Mouse (Mus musculus): ENCODE measurements around the gene Lrrc8b.

DNA sequence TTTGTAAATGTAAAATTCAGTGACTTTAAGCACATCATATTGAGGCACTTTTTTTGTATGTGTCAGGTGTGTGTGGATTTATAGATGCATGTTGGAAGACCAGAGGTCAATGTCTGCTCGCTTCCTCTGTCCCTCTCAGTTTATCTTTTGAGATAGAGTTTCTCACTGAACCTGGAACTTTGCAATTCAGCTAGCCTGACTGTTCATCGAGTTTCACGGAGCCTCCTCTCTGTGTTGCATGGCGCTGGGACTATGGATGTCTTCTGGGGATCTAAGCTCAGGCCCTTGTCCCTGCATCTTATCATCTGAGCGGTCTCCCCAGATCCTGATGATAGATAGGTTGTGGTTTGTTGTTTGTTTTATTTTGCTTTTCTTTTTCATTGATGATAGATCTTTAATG, 45.0 kb downstream of the Lrrc8b start:
- TF ChIP-seq CTCF (IDR thresholded peaks at IDR 0.05; ENCODE audit: low read depth, low read length) (no peak), GATA1 (IDR thresholded peaks at IDR 0.05; ENCODE audit: borderline replicate concordance, low read length) (no peak), GATA2 (IDR thresholded peaks at IDR 0.05; ENCODE audit: borderline replicate concordance, low read depth, low read length) (no peak), TAL1 (conservative IDR thresholded peaks at IDR 0.05; ENCODE audit: low read depth, low read length) (no peak)

Data from G1E (cell line).